Mouse (Mus musculus) lung, postnatal 0 days (tissue): ENCODE measurements at regions not wholly inside any gene's neighbourhood (a gene's known extent, or its start where the extent isn't known, plus 50 kb on each side); places are given as distances from the start of the nearest gene placed in this dataset.

Experiments used
- ATAC-seq: fragments of 200-750 bp; cut with Nextera tagmentation; 2 replicates; pipeline ENCODE4 v1.8.0; 2017; ENCODE audit warnings: moderate library complexity
- DNase-seq: peaks from one replicate; pipeline ENCODE4 v3.0.0-alpha.2; 2016; ENCODE audit warnings: low spot score
- H3K27ac ChIP-seq: fragments of 300-500 bp; sonication (generic); 2 replicates; pipeline ENCODE4 v1.5.1; 2014; ENCODE audit warnings: antibody characterized with exemption, mild to moderate bottlenecking, low read length, mixed read lengths
- H3K27me3 ChIP-seq: fragments of 300-500 bp; sonication (generic); replicated peaks from 2 replicates; pipeline ENCODE4 v1.6.1; 2014; ENCODE audit warnings: low read length, mixed read lengths; ENCODE audit not compliant: insufficient read depth
- H3K36me3 ChIP-seq: fragments of 300-500 bp; sonication (generic); 2 replicates; pipeline ENCODE4 v1.6.1; 2014; ENCODE audit warnings: low read length, mixed read lengths; ENCODE audit not compliant: insufficient read depth
- H3K4me1 ChIP-seq: fragments of 300-500 bp; sonication (generic); 2 replicates; pipeline ENCODE4 v1.6.1; 2014; ENCODE audit warnings: antibody characterized with exemption, low read depth, low read length, mixed read lengths; ENCODE audit not compliant: insufficient read depth
- H3K4me2 ChIP-seq: fragments of 300-500 bp; sonication (generic); replicated peaks from 2 replicates; pipeline ENCODE4 v1.6.1; 2014; ENCODE audit warnings: low read depth, mild to moderate bottlenecking, low read length, moderate library complexity, mixed read lengths
- H3K4me3 ChIP-seq: fragments of 300-500 bp; sonication (generic); 2 replicates; pipeline ENCODE4 v1.5.1; 2014; ENCODE audit warnings: low read depth, low read length
- H3K9ac ChIP-seq: fragments of 300-500 bp; sonication (generic); replicated peaks from 2 replicates; pipeline ENCODE4 v1.6.1; 2014; ENCODE audit warnings: low read depth, mild to moderate bottlenecking
- H3K9me3 ChIP-seq: fragments of 300-500 bp; sonication (generic); 2 replicates; pipeline ENCODE4 v1.6.1; 2016; ENCODE audit warnings: low read length, mixed read lengths
- CTCF ChIP-seq: IDR thresholded peaks from 2 replicates; pipeline ENCODE4 v1.5.1; 2016; ENCODE audit warnings: antibody characterized with exemption, mild to moderate bottlenecking
- EP300 ChIP-seq: IDR thresholded peaks from 2 replicates; pipeline ENCODE4 v1.6.1; 2016; ENCODE audit warnings: antibody characterized with exemption, mild to moderate bottlenecking, control low read depth
- WGBS: fragments of 180-500 bp; shearing (Covaris S2); extraction: QIAGEN DNeasy Blood & Tissue Kit; methylation state at CpG from one replicate; pipeline ENCODE4 v1.1.7; 2014; 5-methylcytosine and 5-hydroxymethylcytosine counted together

DNA sequence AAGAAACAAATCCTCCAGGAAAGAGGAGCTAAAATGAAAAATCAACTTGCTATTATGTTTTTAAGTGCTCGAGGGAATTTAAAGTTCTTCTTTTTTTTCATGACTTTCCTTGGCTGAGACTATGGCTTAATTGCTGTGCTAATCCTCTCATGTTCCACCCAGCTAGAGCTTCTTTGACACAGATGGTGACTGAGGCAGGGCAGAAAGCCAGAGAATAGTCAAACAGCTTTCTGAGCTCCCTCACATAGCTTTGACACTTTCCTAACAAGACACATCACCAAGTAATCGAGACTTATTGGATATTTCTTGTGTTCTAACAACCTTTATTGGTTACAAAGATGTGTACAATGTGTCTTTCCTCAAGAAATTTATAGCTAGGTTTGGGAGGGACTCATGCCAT lies 1033.0 kb downstream of the Gsdmc2 start:
- TF ChIP-seq EP300, result no peak
- no peak for TF ChIP-seq CTCF
- ATAC-seq, result no peak
- no peak overlapping the region for H3K4me3 ChIP-seq
- no peaks in the 10 kb centered on the region for H3K4me1 ChIP-seq
- no peak overlapping the region for H3K9ac ChIP-seq
- H3K9me3 ChIP-seq, result no peaks in the 10 kb centered on the region
- DNase-seq, result no peak
- H3K4me2 ChIP-seq, result no peak overlapping the region
- H3K36me3 ChIP-seq, result no peaks in the 10 kb centered on the region
- H3K27ac ChIP-seq, result no peak overlapping the region
- 50% methylated on average over 2 of the region's 2 CpGs for WGBS
- H3K27me3 ChIP-seq, result no peaks in the 10 kb centered on the region

DNA sequence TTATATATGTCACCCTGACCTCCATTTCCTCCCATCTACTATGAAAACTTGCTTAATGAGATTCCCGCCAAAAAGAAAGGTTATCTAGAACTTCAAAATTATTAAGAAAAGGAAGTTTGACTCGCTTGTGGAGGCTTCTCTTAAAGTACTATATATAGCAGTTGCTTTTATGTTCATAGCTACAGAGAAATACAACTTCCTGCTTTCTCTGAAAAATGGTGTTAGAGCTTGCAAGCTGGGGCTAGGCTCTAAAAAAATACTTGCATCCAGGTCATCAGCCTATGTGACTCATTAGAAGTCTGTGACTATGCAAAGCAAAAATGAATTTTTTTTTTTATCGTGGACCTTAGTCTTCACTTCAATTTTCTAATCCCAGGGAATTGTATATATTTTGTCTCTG lies 1035.7 kb downstream of the Gsdmc2 start:
- no peak for TF ChIP-seq CTCF
- no peak for TF ChIP-seq EP300
- no peak overlapping the region for H3K9ac ChIP-seq
- no peaks in the 10 kb centered on the region for H3K36me3 ChIP-seq
- ATAC-seq (no peak), DNase-seq (no peak)
- WGBS, result 65% methylated on average over 3 of the region's 3 CpGs
- H3K9me3 ChIP-seq, result no peaks in the 10 kb centered on the region
- no peak overlapping the region for H3K4me2 ChIP-seq
- H3K27me3 ChIP-seq, result no peaks in the 10 kb centered on the region
- H3K4me3 ChIP-seq, result no peak overlapping the region
- H3K4me1 ChIP-seq, result no peaks in the 10 kb centered on the region
- H3K27ac ChIP-seq, result no peak overlapping the region

DNA sequence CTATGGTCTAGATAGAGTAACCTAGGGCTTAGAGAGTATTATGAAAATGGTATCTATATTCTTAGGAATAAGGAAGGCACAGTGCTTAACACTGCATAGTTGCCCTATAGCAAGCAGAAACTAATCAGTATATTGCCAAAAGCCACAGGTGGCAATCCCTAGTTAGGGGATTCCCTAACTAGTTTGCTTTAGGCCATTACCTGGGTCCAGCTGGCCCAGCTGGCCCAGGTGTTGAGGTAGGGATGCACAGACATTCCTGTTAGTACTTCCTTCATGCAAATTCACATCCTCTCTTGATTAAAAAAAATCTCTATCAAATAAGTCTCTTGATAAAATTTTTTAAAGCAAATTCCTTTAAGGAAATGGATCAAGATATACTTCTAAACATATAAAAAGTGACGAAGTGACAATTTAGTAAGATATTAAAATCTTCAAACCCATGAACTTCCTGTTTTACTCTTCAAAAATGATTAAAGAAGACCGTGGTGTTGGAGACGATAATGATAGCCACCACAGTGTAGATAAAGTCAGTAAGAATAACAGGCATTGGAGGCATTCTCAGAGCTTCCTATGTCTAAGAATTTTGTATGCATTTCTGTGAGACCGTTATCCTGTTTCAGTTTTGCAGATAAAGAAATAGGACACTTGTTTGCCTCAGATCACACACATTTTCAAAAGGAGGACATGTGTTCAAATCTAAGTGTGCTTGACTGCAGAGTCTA lies 1036.7 kb downstream of the Gsdmc2 start:
- no peak for DNase-seq
- Histone ChIP-seq H3K4me1 (no peaks in the 10 kb centered on the region), H3K9ac (no peak overlapping the region), H3K27me3 (no peaks in the 10 kb centered on the region), H3K4me2 (no peak overlapping the region), H3K36me3 (no peaks in the 10 kb centered on the region), H3K4me3 (no peak overlapping the region), H3K9me3 (no peaks in the 10 kb centered on the region), H3K27ac (no peak overlapping the region)
- no peak for ATAC-seq
- WGBS, result 59% methylated on average over 4 of the region's 4 CpGs
- TF ChIP-seq EP300, result no peak
- TF ChIP-seq CTCF, result no peak

DNA sequence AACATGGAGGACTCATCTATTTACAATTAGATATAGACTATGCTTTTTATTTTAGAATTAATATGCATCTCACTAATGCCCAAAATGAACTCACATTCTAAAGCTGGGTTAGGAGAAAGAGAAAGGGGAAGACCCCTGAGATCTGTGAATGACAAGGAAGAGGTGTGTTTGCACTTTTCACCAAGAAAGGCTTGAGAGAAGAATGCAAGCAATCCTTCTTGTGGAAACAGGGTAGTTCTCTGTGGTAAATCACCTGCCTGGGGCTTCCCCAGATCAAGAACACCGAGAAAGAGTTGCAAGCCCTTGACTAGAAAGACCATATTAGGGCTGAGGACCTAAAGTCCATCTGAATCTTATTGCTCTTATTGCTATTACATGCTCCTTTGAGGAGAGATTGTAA lies 1037.6 kb downstream of the Gsdmc2 start:
- TF ChIP-seq EP300, result no peak
- no peak for TF ChIP-seq CTCF
- no peak overlapping the region for H3K9ac ChIP-seq
- no peak overlapping the region for H3K4me3 ChIP-seq
- no peaks in the 10 kb centered on the region for H3K36me3 ChIP-seq
- no peaks in the 10 kb centered on the region for H3K4me1 ChIP-seq
- no peaks in the 10 kb centered on the region for H3K27me3 ChIP-seq
- no peak overlapping the region for H3K4me2 ChIP-seq
- DNase-seq (no peak), ATAC-seq (no peak)
- 57% methylated on average over 1 of the region's 1 CpGs for WGBS
- no peaks in the 10 kb centered on the region for H3K9me3 ChIP-seq
- H3K27ac ChIP-seq, result no peak overlapping the region

DNA sequence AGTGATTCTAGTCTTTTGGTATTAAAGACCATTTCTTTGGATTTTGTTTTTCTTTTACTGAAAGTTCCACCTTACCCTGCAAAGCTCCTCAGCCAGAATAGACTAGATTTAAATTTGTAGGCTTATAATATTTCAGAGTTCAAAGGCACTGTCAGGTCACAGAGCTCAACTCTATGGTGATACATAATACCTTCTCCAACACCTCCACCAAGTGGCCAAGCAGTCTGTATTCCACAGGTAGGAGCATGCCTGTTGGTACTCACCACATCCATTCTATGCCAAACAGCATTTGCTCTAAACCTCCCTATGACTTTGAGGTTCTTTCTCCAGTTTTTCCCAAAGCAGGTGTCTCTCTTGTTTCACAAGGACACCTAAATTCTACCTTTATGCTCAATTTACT lies 1042.2 kb downstream of the Gsdmc2 start:
- Histone ChIP-seq H3K9me3 (no peaks in the 10 kb centered on the region), H3K9ac (no peak overlapping the region), H3K4me3 (no peak overlapping the region), H3K36me3 (no peaks in the 10 kb centered on the region), H3K27me3 (no peaks in the 10 kb centered on the region), H3K4me1 (no peaks in the 10 kb centered on the region), H3K4me2 (no peak overlapping the region), H3K27ac (no peak overlapping the region)
- peak; percentile 49 for TF ChIP-seq CTCF
- no peak for TF ChIP-seq EP300
- DNase-seq (peak; percentile 15), ATAC-seq (no peak)

DNA sequence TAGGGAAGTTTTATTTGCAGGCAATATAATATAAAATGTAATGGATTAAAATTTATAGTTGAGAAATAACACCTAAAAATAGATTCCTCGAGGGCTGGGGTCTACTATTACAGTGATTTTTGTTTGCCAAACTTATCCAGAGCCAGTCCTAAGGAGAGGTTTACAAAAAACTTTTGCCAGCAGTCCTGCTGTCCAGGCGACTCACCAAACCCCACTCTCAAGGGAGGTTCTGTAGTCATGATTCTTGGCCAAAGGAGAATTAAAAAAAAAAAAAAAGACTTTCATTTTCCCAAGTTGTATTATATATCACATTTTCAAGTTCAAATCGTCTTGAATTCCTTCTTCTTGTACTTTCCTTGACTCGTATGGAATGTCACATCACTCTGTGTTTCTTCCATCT lies 1046.2 kb downstream of the Gsdmc2 start:
- 63% methylated on average over 4 of the region's 4 CpGs for WGBS
- H3K4me3 ChIP-seq, result no peak overlapping the region
- H3K27me3 ChIP-seq, result no peaks in the 10 kb centered on the region
- no peak overlapping the region for H3K9ac ChIP-seq
- DNase-seq (no peak), ATAC-seq (no peak)
- H3K4me1 ChIP-seq, result no peaks in the 10 kb centered on the region
- no peak for TF ChIP-seq EP300
- no peak for TF ChIP-seq CTCF
- H3K27ac ChIP-seq, result no peak overlapping the region
- H3K36me3 ChIP-seq, result no peaks in the 10 kb centered on the region
- no peaks in the 10 kb centered on the region for H3K9me3 ChIP-seq
- no peak overlapping the region for H3K4me2 ChIP-seq

DNA sequence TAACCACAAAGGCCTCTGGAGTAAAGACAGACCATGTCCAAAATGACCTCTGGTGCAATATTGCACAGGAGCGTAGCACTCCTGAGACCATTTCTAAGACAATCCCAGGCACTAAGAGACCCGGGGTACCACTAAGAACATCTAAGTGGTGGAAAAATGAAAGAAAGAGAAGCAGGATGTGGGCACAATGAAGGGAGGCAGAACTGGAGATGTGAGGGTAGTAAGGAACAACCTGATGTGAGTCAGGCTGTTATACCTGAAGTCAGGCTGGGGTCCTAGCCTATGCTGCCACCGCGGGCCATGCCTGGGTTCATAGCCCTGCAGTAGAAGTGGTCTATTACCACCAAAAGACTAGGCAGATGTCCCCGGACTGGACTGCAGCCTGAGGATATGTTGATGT lies 1051.4 kb downstream of the Gsdmc2 start:
- H3K4me1 ChIP-seq, result no peaks in the 10 kb centered on the region

More for the DNA sequence above, 1051.4 kb downstream of the Gsdmc2 start:
- Histone ChIP-seq H3K27ac (no peak overlapping the region), H3K9me3 (no peaks in the 10 kb centered on the region), H3K4me3 (no peak overlapping the region), H3K27me3 (no peaks in the 10 kb centered on the region), H3K36me3 (no peaks in the 10 kb centered on the region), H3K9ac (no peak overlapping the region), H3K4me2 (no peak overlapping the region)
- WGBS, result 94% methylated on average over 5 of the region's 5 CpGs
- no peak for ATAC-seq
- no peak for TF ChIP-seq EP300
- no peak for DNase-seq
